Mouse (Mus musculus): Measurements from ENCODE around the gene Trim65.

- TF ChIP-seq CTCF (IDR thresholded peaks at IDR 0.05; ENCODE audit: insufficient read depth, low read length) = peak; percentile 76
- TF ChIP-seq POLR2A (IDR thresholded peaks at IDR 0.05; ENCODE audit: borderline replicate concordance, extremely low read depth, low read depth, low read length) = peak; percentile 54; the same call in 1 of the 2 replicates
Observed at GRCm38 (mm10) chr11:116087194-116088130, 43.5 kb downstream of the Trim65 start.

Data from lung, adult 2 months (tissue).